Mouse (Mus musculus) adipocyte (in vitro differentiated cells): Measurements from ENCODE around the gene Tti1.

ENCODE experiments used
- DNase-seq: peaks from one replicate; pipeline ENCODE4 v3.0.0-alpha.2; 2016; ENCODE audit warnings: low spot score

Gene Tti1

DNA sequence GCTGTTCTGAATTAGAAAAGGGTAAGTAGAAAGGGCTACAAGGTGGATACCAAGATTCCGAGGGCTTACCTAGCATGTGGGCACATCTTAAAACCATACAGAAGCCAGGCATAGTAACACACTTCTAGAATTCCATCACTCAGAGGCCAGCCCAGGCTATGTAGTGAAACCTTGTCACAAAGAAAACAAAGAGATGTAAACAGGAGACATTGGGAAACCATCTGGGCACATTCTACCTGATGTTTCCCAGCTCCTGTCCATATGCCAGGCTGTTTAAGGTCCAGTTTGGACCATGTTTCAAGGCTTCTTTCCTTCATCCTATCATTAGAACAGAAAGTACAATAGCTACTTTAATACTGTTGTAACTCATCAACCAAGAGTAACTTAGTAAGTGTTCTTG lies 9.3 kb upstream of the Tti1 start:
- DNase-seq = no peak

DNA sequence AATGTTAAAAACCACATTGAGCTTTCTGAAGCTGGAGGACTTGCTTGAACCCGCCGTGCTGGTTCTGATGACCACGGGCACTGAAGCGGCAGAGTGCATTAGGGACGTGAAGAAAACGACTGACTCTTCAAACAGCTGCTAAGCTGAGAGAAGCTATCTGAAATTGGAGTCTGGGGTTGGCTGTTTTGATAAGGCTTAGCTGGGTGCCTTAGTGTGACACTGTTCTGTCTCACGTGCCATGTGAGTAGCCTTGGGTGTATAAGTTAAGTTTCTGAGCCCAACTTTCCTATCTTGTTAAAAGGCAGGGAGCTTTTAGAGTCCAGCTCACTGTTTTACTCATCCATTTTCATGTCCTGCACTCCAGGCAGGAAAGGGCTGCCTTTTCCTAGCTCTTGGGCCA lies 8.7 kb upstream of the Tti1 start:
- no peak for DNase-seq

GRCm38 (mm10) chr2:158036408-158036807 lies 8.2 kb upstream of the Tti1 start:
- no peak for DNase-seq

- DNase-seq = no peak
Measured at GRCm38 (mm10) chr2:158035813-158036212, 7.6 kb upstream of the Tti1 start.

GRCm38 (mm10) chr2:158030007-158030406 lies 1.8 kb upstream of the Tti1 start:
- DNase-seq = no peak

- DNase-seq = no peak
Measured at GRCm38 (mm10) chr2:158027855-158028353, 329 bp downstream of the Tti1 start.

DNA sequence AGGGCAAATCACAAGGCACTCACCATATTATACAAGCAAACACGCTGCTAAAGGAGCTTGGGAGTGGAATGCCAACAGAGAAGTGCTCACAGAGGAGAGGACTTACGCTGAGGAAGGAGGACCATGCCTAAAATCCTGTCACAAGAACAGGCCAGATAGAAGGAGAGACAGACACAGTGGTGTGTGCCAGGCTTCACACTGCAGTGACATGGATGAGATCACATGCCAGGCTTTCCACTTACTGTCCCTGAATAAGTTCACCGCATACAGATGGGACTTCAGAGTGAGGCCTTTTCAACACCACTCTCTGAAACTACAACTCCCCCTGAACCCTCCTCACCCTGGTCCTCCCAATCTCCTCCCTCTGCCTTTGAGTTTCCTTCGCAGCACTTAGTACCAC lies 10.9 kb downstream of the Tti1 start:
- no peak for DNase-seq

DNA sequence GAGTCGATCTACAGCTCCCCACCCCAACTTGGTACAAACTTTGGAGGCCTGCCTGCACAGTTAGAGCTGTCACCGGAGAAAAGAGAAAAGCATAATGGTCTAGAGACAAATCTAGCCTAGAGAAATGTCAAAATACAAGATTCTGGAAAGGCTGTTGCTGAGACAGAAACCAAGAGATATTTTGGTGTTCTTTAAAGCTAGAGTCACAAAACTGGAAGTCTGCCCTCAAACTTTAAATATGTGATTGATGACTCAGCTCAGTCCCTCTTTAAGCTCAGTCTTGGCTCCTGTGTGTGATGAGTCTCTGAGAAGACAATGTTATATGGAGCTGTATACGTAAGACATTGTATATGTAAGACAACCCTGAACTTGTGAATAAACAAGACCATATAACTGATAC lies 15.6 kb downstream of the Tti1 start:
- no peak for DNase-seq

GRCm38 (mm10) chr2:158009373-158009772 lies 18.9 kb downstream of the Tti1 start:
- DNase-seq = no peak

DNA sequence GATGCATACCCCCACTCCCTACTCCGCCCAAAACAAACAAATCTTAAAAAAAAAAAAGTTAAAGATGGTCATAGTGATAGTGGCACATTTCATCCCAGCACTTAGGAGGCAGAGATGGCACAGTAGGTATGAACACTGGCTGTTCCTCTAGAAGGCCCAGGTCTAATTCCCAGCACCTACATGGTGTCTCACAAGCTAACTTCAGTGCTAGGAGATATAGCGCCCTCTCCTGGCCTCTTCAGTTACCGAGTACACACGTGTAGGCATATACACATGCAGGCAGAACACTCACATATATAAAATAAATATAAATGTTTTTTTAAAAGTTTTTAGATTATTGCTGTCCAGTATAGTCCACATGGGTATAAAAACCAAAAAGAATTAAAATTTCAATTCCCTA lies 22.6 kb downstream of the Tti1 start:
- no peak for DNase-seq

DNA sequence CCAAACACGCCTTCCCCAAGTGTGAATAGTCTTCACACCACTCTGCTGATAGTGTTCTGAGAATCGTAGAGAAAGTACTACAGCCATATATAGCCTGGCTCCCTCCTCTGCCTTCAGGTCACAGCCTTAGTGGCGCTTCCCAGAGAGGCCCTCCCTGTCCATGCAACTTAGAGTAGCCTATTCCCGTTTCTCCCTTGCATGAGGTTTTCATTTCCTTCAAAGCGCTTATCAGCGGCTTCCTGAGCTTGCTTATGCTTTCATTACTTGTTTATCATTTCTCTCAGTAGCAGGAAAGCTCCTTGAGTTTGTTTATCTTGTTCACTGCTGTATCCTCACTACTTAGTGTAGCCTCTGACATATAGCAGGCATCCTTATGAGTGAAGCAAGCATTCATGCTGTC lies 23.6 kb downstream of the Tti1 start:
- DNase-seq = no peak

DNA sequence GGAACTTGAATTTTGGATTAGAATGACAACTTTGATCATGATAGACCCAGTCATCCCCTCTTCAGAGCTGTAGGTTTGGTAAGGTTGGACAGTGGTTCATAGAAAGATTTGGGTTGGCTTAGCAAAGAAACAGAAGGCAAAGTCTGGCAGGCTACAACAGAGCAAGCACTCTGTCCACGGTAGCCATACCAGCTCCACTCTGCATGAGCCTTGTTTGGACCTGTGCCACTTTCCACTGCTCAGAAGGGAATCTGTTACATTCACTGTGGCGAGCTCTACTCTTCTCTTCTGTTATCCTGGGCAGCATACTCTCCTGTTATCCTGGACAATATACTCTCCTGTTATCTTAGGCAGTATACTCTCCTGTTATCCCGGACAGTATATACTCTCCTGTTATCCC lies 29.4 kb downstream of the Tti1 start:
- peak; percentile 16 for DNase-seq

DNA sequence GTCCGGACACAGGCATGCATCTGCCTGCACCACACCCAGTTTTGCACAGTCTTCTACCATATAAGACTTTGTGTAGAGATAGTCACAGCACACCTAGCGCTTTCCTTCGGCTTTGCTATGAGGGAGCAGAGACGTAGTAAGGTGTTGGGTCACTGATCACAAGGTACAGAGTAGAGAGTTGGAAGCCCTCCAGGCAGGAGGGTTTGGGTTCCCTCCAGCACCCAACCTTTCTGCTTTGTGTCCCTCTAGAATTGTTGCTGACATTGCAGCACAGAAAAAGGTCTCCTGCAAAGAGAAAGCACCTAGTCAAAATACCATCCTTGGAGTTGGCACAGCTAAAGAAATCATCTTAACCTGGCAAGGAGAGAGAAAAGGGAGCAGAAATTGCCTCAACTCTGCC lies 35.7 kb downstream of the Tti1 start:
- no peak for DNase-seq

- DNase-seq = no peak
Measured at GRCm38 (mm10) chr2:157991026-157991425, 37.2 kb downstream of the Tti1 start.

- DNase-seq = peak; percentile 49
Measured at GRCm38 (mm10) chr2:157989946-157990345, 38.3 kb downstream of the Tti1 start.

- no peak for DNase-seq
Measured at GRCm38 (mm10) chr2:157988416-157989190, 39.6 kb downstream of the Tti1 start.

GRCm38 (mm10) chr2:157986235-157986634 lies 42.0 kb downstream of the Tti1 start:
- DNase-seq = no peak

DNA sequence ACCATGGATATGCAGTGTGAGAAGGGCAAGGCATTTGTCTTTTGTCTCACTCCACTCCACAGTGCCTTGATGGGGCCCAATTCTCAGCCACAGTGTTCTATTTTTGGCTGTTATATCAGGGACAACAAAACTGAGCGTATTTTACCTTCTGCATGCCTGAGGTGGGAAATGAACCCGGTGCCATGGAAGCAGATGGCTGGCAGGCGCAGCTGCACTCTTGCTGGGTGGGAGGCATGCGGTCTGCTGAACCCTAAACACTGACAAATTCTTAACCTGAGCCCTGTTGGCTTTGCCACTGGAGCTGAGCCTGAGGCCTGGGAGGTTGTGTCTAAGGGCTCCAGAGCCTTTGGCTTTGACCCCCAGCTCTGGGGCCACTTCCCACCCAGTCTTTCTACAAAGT lies 42.6 kb downstream of the Tti1 start:
- no peak for DNase-seq

DNA sequence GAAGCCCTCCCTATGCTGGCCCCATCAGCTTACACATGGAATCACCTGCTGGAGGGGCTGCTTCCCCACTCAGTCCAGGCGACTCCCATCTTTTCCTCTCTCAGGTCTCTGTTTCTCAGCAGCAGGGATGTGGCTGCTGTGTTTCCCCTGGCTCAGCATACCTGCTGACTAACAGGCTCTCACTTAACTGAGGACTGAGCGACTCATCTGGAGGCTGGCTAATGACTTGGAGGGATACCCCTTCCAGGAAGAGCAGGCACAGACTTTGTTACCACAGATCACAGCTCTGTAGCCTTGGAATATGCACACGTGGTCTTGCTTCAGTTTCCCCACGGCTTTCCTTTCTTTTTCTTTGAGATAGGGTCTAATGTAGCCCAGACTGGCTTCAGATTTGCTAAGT lies 45.0 kb downstream of the Tti1 start:
- DNase-seq = no peak

GRCm38 (mm10) chr2:157982727-157983126 lies 45.5 kb downstream of the Tti1 start:
- no peak for DNase-seq

GRCm38 (mm10) chr2:157979241-157979640 lies 49.0 kb downstream of the Tti1 start:
- DNase-seq = no peak

DNA sequence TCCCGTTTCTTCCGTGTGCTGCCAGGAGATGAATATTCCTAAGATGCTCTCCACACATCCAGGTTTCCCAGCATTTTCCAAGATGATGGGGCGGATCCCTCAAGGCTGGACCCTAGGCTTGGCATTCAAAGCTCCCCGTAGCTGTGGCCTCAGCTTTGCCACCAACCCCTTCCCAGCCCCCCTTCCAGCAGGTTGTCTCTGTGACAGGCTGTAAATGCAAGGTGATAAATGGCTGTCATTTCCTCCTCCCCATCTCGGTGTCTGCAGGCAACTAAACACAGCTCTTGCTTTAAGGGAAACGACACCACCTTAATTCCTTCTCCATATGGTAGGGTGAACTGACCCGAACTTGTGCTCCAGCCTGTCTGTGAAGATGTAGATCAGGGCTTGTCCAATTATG lies 52.6 kb downstream of the Tti1 start:
- DNase-seq = no peak

DNA sequence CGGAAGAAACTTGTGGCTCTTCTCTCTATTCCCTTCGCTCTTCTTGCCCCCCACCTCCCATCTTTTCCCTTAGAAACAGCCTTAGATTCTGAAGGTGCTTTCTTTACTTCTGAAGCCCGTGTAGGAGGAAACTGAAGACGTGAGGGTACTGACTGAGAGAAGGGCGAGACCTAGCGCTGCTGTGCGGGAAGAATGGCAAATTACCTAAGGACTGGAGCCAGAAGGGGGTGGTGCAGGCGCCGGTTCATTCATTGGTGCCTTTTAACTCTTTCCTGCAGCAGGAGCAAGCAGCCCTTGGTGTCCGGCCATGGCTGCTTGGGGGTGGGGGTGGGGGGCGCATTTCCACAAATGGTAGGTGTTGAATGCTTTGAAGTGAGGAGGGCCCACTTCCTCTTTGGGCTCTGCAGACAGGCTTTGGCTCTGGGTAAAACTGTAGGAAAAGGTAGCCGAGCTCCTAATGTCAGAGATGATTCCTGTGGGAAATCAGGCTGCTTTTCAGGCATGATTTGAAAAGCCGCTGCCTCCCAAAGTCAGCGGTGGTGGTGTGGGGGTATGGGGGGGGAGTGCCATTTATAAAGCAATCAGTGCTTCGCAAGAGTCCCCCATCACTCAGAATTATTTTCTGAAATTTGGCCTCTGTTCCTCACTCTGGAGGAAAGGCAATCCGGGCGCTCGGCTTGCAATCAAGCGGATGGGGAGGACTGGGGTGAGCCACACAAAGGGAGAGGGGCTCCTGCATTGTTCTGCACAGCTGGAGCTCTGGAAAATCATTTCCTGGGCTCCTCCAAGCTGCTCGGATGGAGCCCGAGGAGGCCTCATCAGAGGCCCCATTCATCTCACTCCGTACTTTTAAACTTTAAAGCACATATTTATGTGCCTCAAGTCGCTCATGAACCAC lies 53.4 kb downstream of the Tti1 start:
- DNase-seq = no peak
